Mouse (Mus musculus): ENCODE results near the gene Slco1a6.
"Not testable (repeated sequence)": the region's sequence is repeated elsewhere in the genome, so short reads cannot be mapped to it uniquely, and the experiment has no call there.

Slco1a6 gene

DNA sequence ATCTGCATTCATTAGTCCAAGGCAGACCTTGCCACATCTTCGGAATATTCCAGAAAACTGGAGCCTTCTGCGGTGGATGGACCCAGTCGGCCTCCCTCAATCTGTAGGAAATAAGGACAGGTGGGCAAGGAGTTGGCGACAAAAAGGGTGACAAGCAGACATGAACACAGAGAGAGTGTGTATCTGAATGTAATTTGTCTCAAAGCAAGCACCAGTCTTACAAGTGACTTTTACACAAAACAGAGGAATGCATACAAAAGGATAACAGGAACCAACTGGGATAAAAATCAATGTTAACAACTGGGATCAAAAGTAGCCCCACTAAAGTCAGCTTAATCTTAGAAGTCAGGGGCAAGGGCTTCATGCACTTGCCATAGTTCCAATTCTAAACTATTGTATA lies at the start of gene Slco1a6:
TSS of gene Slco1a6 (minus strand) at position 101 of the 400 bp plus-strand sequence.
- no peak for DNase-seq

DNA sequence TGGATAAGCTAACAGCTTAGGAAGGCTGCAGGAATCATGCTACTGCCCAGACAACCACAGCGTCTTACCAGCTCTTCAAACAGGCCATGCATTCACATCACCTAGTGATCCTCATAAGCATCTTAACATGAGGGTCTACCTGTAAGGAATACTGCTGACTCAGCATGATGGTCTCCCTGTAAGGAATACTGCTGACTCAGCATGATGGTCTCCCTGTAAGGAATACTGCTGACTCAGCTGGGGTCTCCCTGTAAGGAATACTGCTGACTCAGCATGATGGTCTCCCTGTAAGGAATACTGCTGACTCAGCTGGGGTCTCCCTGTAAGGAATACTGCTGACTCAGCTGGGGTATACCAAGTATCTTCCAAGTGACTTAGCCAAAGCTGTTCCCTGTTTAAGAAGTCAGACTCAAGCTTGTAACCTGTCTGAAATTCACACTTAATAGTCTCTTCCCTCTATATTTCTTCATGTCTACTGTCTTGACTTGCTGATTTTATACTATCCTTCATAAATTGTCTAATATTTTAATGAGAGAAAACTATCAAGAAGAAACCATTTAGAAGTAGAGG lies 42.5 kb upstream of the Slco1a6 start:
- DNase-seq, result not testable (repeated sequence)

- no peak for DNase-seq
Measured at GRCm38 (mm10) chr6:142245065-142245464, 36.7 kb upstream of the Slco1a6 start.

DNA sequence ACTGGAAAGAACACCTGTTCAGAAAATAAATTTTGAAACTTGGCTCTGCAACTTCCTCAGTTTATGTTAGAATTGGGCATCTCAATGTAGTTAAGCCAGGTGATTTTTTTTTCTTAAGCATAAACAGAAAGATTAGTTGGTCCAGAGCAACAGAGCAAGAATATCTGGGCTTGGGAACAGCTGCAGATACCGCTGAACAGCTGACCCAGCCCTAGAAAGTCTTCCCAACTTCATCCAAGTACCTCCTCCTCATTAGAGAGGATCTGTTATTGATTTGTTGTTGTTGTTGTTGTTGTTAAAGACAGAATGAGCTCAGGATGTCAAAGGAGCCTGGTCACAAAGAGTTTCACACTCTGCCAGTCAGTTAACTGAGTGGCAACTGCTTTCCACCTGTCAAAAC lies 31.1 kb upstream of the Slco1a6 start:
- no peak for DNase-seq

DNA sequence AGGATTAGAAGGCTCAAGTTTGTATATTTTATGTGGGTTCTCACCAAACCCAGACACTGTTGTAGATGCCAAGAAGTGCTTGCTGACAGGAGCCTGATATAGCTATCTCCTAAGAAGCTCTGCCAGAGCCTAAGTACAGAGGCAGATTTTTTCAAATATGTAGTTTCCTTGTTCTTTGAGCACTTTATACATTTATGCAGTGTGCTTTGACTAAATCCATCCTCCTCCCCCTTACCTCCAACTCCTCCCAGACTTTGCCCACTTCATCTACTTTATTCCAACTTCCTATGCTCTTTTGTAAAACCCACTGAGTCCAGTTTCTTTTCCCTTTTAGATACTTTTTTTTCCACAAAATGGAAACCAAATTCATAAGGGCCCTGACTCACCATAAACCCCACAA lies 11.8 kb upstream of the Slco1a6 start:
- DNase-seq, result no peak

- DNase-seq, result no peak
Measured at GRCm38 (mm10) chr6:142211821-142212220, 3.5 kb upstream of the Slco1a6 start.

DNA sequence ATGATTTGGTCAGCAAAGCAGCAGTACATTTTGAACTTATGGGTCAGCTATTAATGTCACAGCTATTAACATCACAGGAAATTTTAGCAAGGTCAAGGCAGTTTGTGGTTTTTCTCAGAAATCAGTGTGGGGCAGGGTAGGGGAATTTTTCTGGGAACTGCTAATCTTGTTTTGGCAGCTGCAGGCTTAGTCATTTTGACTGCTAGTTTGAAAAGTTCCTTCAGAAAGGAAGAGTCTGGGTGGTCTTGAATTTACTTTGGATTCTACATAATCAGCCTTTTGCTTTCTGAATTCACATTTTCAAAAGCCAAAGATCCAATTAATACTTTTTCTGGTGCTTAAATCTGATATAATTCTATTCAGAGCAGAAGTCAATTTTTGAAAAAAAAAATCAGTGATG lies 1.4 kb upstream of the Slco1a6 start:
- DNase-seq, result no peak

GRCm38 (mm10) chr6:142200524-142200923 lies 7.8 kb downstream of the Slco1a6 start:
- no peak for DNase-seq

DNA sequence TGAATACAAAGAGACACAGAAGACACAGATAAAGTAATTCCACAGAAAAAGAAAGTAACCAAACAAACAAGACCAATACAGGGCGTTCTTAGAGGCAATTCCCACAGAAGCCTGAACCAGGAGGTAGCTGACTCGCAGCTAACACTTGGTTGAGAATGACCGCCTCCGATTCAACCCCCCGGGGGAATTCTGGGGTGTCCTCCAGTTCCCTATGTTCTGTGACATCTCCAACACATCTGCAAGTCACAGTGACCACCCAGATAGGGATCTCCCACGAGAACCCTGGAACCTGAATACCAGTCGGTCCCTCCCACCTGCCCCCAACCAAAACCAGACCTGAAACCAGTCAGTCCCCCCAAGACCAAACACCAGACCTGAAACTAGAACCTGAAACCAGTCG lies 14.1 kb downstream of the Slco1a6 start:
- DNase-seq, result no peak

DNA sequence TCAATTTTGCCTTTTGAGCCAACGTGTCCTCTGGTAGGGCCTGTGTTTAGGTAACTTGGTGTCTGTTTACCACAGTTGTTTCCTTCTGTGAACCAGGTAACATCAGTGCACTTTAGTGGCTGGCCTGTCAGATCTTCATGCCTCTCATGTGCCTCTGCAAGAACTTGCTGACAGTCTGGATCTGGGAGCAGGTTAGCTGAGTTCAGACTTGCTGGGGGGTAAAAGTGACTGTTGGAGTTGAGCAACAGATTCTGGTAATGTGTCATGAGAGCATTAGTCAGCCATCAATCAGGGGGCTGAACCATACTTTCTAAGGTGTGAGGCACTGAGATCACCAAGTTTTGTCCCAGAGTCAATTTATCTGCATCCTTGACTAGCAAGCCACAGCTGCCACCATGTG lies 16.4 kb downstream of the Slco1a6 start:
- no peak for DNase-seq

DNA sequence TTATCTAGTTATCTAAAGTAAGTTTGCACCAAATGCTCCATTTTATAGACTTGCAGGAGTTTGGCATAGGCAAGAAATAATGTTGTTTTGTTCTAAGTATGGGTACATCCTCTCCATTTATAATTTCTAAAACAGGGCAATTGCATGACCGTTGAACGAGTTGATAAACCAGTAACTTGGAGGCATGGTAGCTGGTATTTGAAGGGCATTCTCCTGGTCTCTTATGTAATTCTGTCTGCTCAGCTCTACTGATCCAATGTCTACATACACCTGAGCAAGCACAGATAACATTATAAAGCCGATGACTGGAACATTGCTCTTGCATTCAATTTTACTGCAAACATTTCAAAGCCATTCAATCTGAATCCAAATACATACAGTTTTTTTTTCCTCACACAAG lies 20.9 kb downstream of the Slco1a6 start:
- no peak for DNase-seq

- no peak for DNase-seq
Measured at GRCm38 (mm10) chr6:142185868-142186415, 22.4 kb downstream of the Slco1a6 start.

GRCm38 (mm10) chr6:142163406-142163805 lies 44.9 kb downstream of the Slco1a6 start:
- DNase-seq, result no peak

DNA sequence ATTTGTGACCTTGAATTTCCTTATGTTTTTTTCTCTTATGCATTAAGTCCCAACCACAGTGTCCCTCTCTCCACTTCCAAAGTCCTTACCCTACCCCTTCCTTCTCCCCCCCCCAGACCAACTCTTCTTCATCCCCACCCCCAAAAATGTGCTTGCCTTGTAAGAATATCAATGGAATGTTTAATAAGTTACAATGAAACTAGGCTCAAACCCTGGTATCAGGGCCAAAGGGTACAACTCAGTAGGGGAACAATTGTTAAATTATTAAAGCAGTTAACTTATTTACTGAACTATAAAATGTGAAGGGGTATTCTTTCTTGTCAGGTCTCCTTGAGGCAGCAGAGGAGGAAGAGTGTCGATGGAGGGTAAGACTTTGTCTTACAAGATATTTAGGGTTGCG lies 47.1 kb downstream of the Slco1a6 start:
- DNase-seq, result no peak

GRCm38 (mm10) chr6:142154081-142154480 lies 54.2 kb downstream of the Slco1a6 start:
- DNase-seq, result not testable (repeated sequence)

GRCm38 (mm10) chr6:142148371-142148770 lies 60.0 kb downstream of the Slco1a6 start:
- DNase-seq, result no peak

DNA sequence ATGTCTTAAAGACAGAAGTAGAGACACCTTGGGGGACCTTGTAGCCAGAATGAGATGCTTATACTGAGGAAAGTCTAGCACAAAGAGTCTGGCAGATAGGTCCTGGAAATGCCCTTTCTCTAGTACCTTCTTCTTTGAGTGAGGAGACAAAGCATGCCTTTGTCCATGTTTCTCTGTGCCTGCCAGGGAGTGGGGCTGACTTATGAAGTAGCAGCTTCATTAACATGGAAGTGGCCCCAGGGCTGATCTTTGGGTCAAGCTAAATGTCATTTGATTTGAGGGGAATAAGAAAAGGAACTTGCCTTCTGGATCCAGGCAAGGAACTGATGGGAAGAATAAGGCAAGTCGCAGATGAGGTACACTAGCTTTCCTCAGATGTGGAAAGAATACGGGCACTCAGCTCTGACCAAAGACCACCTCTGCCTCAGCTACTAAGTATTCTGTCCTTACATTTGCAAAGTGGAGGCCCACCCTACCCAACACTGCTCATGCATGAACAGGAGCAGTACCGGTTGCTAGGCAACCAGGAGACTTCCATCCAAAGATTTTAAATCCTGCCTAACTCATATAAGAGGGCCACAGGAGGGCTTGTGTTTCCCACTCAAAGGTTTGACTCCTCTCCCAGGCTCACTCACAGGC lies 96.5 kb downstream of the Slco1a6 start:
- no peak for DNase-seq

- DNase-seq, result no peak
Measured at GRCm38 (mm10) chr6:142091126-142091525, 117.2 kb downstream of the Slco1a6 start.

DNA sequence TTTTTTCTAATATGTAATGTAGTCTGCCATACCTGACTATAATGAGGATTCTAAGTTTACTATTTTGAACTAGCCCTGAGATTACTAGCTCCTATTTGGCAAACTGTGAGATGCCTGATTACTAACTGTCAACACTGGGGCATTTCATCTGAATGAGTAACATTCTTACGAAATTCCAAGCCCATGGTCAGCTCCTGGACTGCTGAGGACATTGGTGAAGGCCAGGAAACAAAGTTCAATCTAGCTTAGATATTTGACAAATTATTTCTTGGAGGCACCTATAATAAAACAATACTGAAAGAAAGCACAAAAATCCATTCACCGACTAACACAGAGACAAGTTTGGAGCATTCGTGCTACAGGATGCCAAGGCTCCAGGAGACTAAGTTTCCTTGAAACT lies 150.0 kb downstream of the Slco1a6 start:
- not testable (repeated sequence) for DNase-seq

GRCm38 (mm10) chr6:142047689-142048088 lies 160.6 kb downstream of the Slco1a6 start:
- no peak for DNase-seq

- no peak for DNase-seq
Measured at GRCm38 (mm10) chr6:142045746-142046145, 162.6 kb downstream of the Slco1a6 start.

DNA sequence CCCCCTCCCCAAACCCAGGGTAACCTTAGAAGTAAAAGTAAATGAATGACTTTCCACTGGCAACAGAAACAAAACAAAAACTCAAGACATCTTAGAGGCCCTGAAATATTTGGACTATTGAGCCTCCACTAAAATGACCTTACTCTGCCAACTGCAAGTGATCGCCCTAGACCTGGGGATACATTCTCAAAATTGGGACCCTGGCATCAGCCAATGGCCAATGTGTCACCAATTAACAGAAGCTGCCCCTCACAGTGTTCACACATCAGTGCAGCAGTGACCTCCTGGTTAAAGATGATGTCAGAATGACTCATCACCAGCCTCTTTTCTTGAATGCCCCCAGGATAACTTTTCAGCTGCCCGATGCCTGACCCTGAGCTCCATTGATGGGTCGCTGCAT lies 166.4 kb downstream of the Slco1a6 start:
- no peak for DNase-seq

GRCm38 (mm10) chr6:142040306-142041175 lies 167.8 kb downstream of the Slco1a6 start:
- DNase-seq, result peak; percentile 57

DNA sequence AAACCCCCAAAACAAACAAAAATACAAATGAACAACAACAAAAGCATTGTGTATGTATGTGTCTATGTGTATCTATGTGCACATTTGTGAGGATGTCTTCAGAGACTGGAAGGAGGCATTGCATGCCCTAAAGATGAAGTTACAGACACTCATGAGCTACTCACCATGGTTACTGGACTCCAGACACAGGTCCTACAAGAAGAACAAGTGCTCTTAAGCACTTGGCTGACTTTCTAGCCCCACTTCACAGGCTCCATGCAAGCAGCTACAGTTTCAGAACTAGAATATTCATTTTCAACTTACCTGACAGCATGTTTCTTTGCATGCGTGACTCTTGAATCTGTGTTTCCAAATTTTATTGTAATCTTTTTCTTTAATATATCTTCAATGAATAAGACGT lies 172.6 kb downstream of the Slco1a6 start:
- no peak for DNase-seq

Data from kidney, postnatal 10 days (tissue).